Mouse (Mus musculus) gastrocnemius, postnatal 25 days (tissue): ENCODE results near the gene Sidt1. TPM values are rescaled to one million over a fixed set of nuclear protein-coding genes. Genes with fewer than 3 reads are reported as not detected.

Source experiments
- DNase-seq: peaks from one replicate; pipeline ENCODE4 v3.0.0; 2022
- total RNA-seq, 2 experiments: library from RNA; stranded (reverse); gene quantifications; 1 replicate in 1 of 2; 2 replicates in 1 of 2; pipeline ENCODE4 v1.2.3; 2021

The Sidt1 gene
- total RNA-seq, 2 experiments from 2014 or later, result 0.18 to 0.40 TPM

- DNase-seq, result no peak
Measured at GRCm38 (mm10) chr16:44249985-44250384, 83.0 kb downstream of the Sidt1 start.

GRCm38 (mm10) chr16:44243323-44243722 lies 89.7 kb downstream of the Sidt1 start:
- DNase-seq, result no peak

- peak; percentile 50 for DNase-seq
Measured at GRCm38 (mm10) chr16:44242633-44243032, 90.4 kb downstream of the Sidt1 start.

GRCm38 (mm10) chr16:44240406-44240805 lies 92.6 kb downstream of the Sidt1 start:
- DNase-seq, result no peak

GRCm38 (mm10) chr16:44238835-44239263 lies 94.1 kb downstream of the Sidt1 start:
- peak; percentile 87 for DNase-seq

GRCm38 (mm10) chr16:44237836-44238235 lies 95.2 kb downstream of the Sidt1 start:
- no peak for DNase-seq

- no peak for DNase-seq
Measured at GRCm38 (mm10) chr16:44233019-44233418, 100.0 kb downstream of the Sidt1 start.

GRCm38 (mm10) chr16:44226706-44227291 lies 106.2 kb downstream of the Sidt1 start:
- DNase-seq, result no peak

GRCm38 (mm10) chr16:44221463-44221862 lies 111.5 kb downstream of the Sidt1 start:
- DNase-seq, result peak; percentile 46

GRCm38 (mm10) chr16:44216417-44216816 lies 116.6 kb downstream of the Sidt1 start:
- no peak for DNase-seq

- DNase-seq, result peak; percentile 79
Measured at GRCm38 (mm10) chr16:44215513-44215912, 117.5 kb downstream of the Sidt1 start.

- no peak for DNase-seq
Measured at GRCm38 (mm10) chr16:44212703-44213102, 120.3 kb downstream of the Sidt1 start.

- DNase-seq, result no peak
Measured at GRCm38 (mm10) chr16:44211054-44211414, 122.0 kb downstream of the Sidt1 start.

- DNase-seq, result no peak
Measured at GRCm38 (mm10) chr16:44210156-44211053, 122.6 kb downstream of the Sidt1 start.

GRCm38 (mm10) chr16:44205973-44206372 lies 127.0 kb downstream of the Sidt1 start:
- no peak for DNase-seq

GRCm38 (mm10) chr16:44204331-44204730 lies 128.7 kb downstream of the Sidt1 start:
- DNase-seq, result no peak

- peak; percentile 43 for DNase-seq
Measured at GRCm38 (mm10) chr16:44200146-44200545, 132.8 kb downstream of the Sidt1 start.

- no peak for DNase-seq
Measured at GRCm38 (mm10) chr16:44199066-44199703, 133.8 kb downstream of the Sidt1 start.

- no peak for DNase-seq
Measured at GRCm38 (mm10) chr16:44190968-44191367, 142.0 kb downstream of the Sidt1 start.
